Mouse (Mus musculus) left cerebral cortex, postnatal 10 days (tissue): ENCODE measurements around the gene Ubl7. TPM values are rescaled to one million over a fixed set of nuclear protein-coding genes. Genes with fewer than 3 reads are reported as not detected.

Source experiments
- DNase-seq, 2 experiments: peaks; one replicate each; pipeline ENCODE4 v3.0.0; 2021 to 2022; ENCODE audit warnings: low spot score in 2 of 2, mixed read lengths in 1 of 2; ENCODE audit errors: extremely low spot score in 1 of 2
- intact Hi-C: fragments of 180-260 bp; cut with DNase I; formaldehyde crosslinking; loops from one replicate; pipeline ENCODE4 v1.15.1; 2025
- total RNA-seq, 2 experiments: library from RNA; stranded (reverse); gene quantifications; 2 replicates each; pipeline ENCODE4 v1.2.3; 2021

The Ubl7 gene
- total RNA-seq, 2 experiments from 2014 or later, result 98.2 to 107 TPM

GRCm38 (mm10) chr9:57973440-57974066, 62.8 kb downstream of the Ubl7 start:
- no peak for DNase-seq

GRCm38 (mm10) chr9:57974221-57974620, 63.4 kb downstream of the Ubl7 start:
- no peak for DNase-seq
- intact Hi-C loops, result no loop called here

More at GRCm38 (mm10) chr9:57973440-57974066, 62.8 kb downstream of the Ubl7 start:
- intact Hi-C loops, result no loop called here

- intact Hi-C loops, result no loop called here
- no peak for DNase-seq
These were observed 64.5 kb downstream of the Ubl7 start for GRCm38 (mm10) chr9:57975200-57975821.

GRCm38 (mm10) chr9:57978025-57978424, 67.2 kb downstream of the Ubl7 start:
- no peak for DNase-seq
- intact Hi-C loops, result no loop called here

GRCm38 (mm10) chr9:57978858-57979257, 68.1 kb downstream of the Ubl7 start:
- no peak for DNase-seq
- intact Hi-C loops, result no loop called here

Other genes with a start within 250 kb of the Ubl7 start
- not detected for gene Cyp1a2, start 227.3 kb upstream of the Ubl7 start, total RNA-seq
- gene Cyp1a1, start 223.1 kb upstream of the Ubl7 start, total RNA-seq, result under 1 TPM; 0.41 to 0.43 TPM
- gene Edc3, start 202.4 kb upstream of the Ubl7 start, total RNA-seq, result 10 to 100 TPM; 15.2 to 17.6 TPM
- gene Clk3, start 145.1 kb upstream of the Ubl7 start, total RNA-seq, result 10 to 100 TPM; 69.6 to 88.0 TPM
- gene Arid3b, start 74.2 kb upstream of the Ubl7 start, total RNA-seq, result 1 to 10 TPM; 7.7 to 9.3 TPM
- 100 to 1,000 TPM; 127 to 132 TPM for gene Sema7a, start 29.1 kb downstream of the Ubl7 start, total RNA-seq
- gene Cyp11a1, start 95.4 kb downstream of the Ubl7 start, total RNA-seq, result 1 to 10 TPM; 2.4 to 3.4 TPM
- 10 to 100 TPM in 1 of 2 experiments, 1 to 10 TPM in 1; 10.0 to 10.9 TPM for gene Stra6, start 152.8 kb downstream of the Ubl7 start, total RNA-seq
- gene Ccdc33, start 207.8 kb downstream of the Ubl7 start, total RNA-seq, result under 1 TPM; 0.43 to 0.47 TPM